Mouse (Mus musculus): ENCODE results near the gene 2010111I01Rik. TPM values are rescaled to one million over a fixed set of nuclear protein-coding genes. Genes with fewer than 3 reads are reported as not detected.

2010111I01Rik gene
- polyA plus RNA-seq, 1 experiment = 84.5 TPM

DNA sequence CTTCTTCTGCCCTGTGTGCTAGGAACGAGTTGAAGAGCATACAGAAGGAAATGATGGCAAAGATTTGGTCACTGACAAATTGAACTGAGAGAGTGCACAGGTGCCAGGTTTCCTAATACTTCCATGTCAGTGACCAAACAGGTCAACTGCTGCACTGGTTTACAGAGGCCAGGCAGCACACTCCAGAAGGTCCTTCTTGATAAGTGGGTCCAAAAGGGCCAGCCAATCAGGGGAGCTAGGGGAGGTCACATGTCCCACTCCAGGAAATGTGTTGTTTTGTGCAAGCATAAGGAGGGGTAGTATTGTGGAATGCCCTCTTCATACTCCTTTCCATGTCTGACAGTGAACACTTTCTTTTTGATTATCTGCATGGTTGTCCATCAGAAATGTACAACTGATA, 99.0 kb downstream of the 2010111I01Rik start:
- no peak for DNase-seq
- Histone ChIP-seq H3K27me3 (replicated peaks; ENCODE audit: control insufficient read depth, insufficient read depth, low read length) (no peaks in the 10 kb centered on the region), H3K36me3 (ENCODE audit: control insufficient read depth, insufficient read depth, low read length) (no peaks in the 10 kb centered on the region), H3K4me3 (ENCODE audit: insufficient read depth, low read depth, low read length) (no peak overlapping the region), H3K27ac (ENCODE audit: insufficient read depth, low read depth, low read length) (no peak overlapping the region), H3K4me1 (ENCODE audit: control insufficient read depth, insufficient read depth, low read length) (no peaks in the 10 kb centered on the region)
- TF ChIP-seq POLR2A (IDR thresholded peaks at IDR 0.05; ENCODE audit: low read depth, low read length) (no peak), CTCF (conservative IDR thresholded peaks at IDR 0.05; ENCODE audit: insufficient read depth, insufficient read length, low read depth, low read length) (no peak)
- 69% methylated on average over 1 of the region's 1 CpGs for WGBS

DNA sequence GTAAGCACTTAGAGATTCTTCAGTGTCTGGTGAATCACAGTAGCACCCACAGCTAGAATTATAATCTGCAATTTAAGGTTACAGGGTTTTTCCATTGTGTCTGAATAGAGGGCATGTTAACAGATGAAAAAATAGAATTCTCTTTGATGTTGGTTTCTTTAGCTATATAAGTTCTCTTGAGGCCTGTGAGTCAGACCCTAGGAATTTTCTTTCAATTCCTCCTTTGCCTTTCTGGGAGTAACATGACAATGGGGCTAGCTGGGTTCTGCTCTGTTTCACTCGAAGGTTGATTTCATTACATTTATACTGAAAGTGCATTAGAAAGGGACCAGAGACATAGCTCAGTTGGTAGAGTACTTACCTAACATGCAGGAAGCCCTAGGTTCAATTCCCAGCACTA, 101.9 kb downstream of the 2010111I01Rik start:
- WGBS = 66% methylated on average over 1 of the region's 1 CpGs
- no peak for DNase-seq
- Histone ChIP-seq H3K36me3 (ENCODE audit: control insufficient read depth, insufficient read depth, low read length) (no peaks in the 10 kb centered on the region), H3K27ac (ENCODE audit: insufficient read depth, low read depth, low read length) (no peak overlapping the region), H3K4me3 (ENCODE audit: insufficient read depth, low read depth, low read length) (no peak overlapping the region), H3K4me1 (ENCODE audit: control insufficient read depth, insufficient read depth, low read length) (no peaks in the 10 kb centered on the region), H3K27me3 (replicated peaks; ENCODE audit: control insufficient read depth, insufficient read depth, low read length) (no peaks in the 10 kb centered on the region)
- TF ChIP-seq CTCF (conservative IDR thresholded peaks at IDR 0.05; ENCODE audit: insufficient read depth, insufficient read length, low read depth, low read length) (no peak), POLR2A (IDR thresholded peaks at IDR 0.05; ENCODE audit: low read depth, low read length) (no peak)

DNA sequence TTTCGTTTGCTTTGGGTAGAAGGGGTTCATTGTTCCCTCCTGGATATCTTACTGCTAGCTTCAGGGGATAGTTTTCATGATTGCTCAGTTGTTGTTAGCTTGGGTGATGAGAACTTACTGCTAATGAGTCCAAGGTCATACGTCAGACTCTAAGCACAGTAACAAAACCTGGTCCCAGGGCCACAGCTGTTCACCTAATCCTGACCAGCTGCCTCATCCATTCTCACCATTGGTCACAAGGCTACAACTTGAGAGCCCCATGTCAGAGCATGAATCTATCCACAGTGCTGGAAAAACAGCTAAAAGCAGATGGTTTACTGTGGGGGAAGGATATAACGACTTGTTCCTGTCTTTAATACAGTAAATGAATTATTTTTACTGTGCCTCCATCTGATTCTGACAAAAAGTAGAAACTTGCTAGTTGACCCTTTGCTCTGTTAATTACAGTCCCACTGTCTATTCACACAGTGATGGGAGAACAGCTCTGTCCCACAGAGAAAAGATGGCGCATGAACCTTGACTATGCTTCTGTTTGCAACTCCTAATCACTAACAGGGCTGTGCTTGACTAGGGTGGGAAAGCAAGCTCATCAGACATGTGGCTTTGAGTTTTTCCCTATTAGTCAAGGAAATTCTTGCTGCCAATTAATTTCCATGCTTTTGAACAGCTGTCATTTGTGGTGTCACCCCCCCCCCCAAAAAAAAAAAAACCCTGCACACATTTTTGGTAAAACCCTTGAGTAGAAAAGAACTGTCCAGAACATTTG, 103.9 kb downstream of the 2010111I01Rik start:
- no peaks in the 10 kb centered on the region for H3K4me1 ChIP-seq (ENCODE audit: control insufficient read depth, insufficient read depth, low read length)
- no peaks in the 10 kb centered on the region for H3K27me3 ChIP-seq (replicated peaks; ENCODE audit: control insufficient read depth, insufficient read depth, low read length)
- TF ChIP-seq CTCF (conservative IDR thresholded peaks at IDR 0.05; ENCODE audit: insufficient read depth, insufficient read length, low read depth, low read length) = no peak
- no peak for TF ChIP-seq POLR2A (IDR thresholded peaks at IDR 0.05; ENCODE audit: low read depth, low read length)
- WGBS = 89% methylated on average over 4 of the region's 4 CpGs
- no peak for DNase-seq
- no peaks in the 10 kb centered on the region for H3K36me3 ChIP-seq (ENCODE audit: control insufficient read depth, insufficient read depth, low read length)
- H3K4me3 ChIP-seq (ENCODE audit: insufficient read depth, low read depth, low read length) = no peak overlapping the region
- H3K27ac ChIP-seq (ENCODE audit: insufficient read depth, low read depth, low read length) = no peak overlapping the region

DNA sequence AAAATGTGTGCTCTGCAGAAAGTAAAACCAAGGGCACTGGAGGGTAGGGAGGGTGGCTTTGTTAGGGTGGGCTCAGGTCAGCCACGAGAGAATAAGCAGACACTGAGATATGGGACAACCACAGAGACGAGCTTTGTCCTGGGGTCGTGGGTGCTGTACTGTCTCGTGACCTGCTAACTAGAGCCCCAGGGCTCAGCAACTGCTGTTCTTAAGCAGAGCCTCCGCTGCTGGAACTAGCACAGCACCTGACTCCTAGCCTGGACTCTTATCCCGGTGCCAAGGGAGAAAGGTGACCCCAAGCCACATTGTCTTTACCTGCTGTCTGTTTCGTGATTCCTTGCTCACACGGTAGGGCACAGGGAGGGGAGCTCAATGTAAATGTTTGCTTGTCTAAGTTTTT, 107.2 kb downstream of the 2010111I01Rik start:
- no peaks in the 10 kb centered on the region for H3K36me3 ChIP-seq (ENCODE audit: control insufficient read depth, insufficient read depth, low read length)
- TF ChIP-seq CTCF (conservative IDR thresholded peaks at IDR 0.05; ENCODE audit: insufficient read depth, insufficient read length, low read depth, low read length) (no peak), POLR2A (IDR thresholded peaks at IDR 0.05; ENCODE audit: low read depth, low read length) (no peak)
- no peak overlapping the region for H3K4me3 ChIP-seq (ENCODE audit: insufficient read depth, low read depth, low read length)
- peak; percentile 49 for DNase-seq
- 0 out of 2 replicates have a peak, but pooled peaks cover 3% of the 10 kb centered on the region for H3K4me1 ChIP-seq (ENCODE audit: control insufficient read depth, insufficient read depth, low read length)
- no peak overlapping the region for H3K27ac ChIP-seq (ENCODE audit: insufficient read depth, low read depth, low read length)
- 67% methylated on average over 8 of the region's 8 CpGs for WGBS
- no peaks in the 10 kb centered on the region for H3K27me3 ChIP-seq (replicated peaks; ENCODE audit: control insufficient read depth, insufficient read depth, low read length)

DNA sequence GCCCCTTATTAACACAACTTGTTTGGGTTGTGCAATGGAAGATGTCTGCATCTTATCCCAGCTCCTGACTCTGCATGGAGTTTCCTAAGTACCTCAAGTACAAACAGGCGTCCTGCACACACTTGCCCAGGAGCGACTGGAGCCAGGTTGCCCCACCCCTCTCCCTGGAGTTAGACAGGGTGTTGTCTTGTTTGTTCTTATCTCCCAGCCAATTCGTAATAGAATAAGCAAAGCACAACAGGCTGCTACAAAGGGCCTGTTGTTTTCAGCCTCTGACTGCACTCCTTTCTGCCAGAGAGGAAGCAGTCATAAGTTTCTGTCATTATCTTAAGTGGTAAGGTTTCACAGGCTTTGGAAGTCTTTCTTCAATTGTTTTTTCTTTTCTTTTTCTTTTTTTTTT, 107.7 kb downstream of the 2010111I01Rik start:
- peak; percentile 26 for DNase-seq
- no peaks in the 10 kb centered on the region for H3K36me3 ChIP-seq (ENCODE audit: control insufficient read depth, insufficient read depth, low read length)
- 56% methylated on average over 3 of the region's 3 CpGs for WGBS
- no peaks in the 10 kb centered on the region for H3K27me3 ChIP-seq (replicated peaks; ENCODE audit: control insufficient read depth, insufficient read depth, low read length)
- H3K4me1 ChIP-seq (ENCODE audit: control insufficient read depth, insufficient read depth, low read length) = 0 out of 2 replicates have a peak, but pooled peaks cover 3% of the 10 kb centered on the region
- TF ChIP-seq CTCF (conservative IDR thresholded peaks at IDR 0.05; ENCODE audit: insufficient read depth, insufficient read length, low read depth, low read length) (no peak), POLR2A (IDR thresholded peaks at IDR 0.05; ENCODE audit: low read depth, low read length) (no peak)
- no peak overlapping the region for H3K4me3 ChIP-seq (ENCODE audit: insufficient read depth, low read depth, low read length)
- H3K27ac ChIP-seq (ENCODE audit: insufficient read depth, low read depth, low read length) = no peak overlapping the region

DNA sequence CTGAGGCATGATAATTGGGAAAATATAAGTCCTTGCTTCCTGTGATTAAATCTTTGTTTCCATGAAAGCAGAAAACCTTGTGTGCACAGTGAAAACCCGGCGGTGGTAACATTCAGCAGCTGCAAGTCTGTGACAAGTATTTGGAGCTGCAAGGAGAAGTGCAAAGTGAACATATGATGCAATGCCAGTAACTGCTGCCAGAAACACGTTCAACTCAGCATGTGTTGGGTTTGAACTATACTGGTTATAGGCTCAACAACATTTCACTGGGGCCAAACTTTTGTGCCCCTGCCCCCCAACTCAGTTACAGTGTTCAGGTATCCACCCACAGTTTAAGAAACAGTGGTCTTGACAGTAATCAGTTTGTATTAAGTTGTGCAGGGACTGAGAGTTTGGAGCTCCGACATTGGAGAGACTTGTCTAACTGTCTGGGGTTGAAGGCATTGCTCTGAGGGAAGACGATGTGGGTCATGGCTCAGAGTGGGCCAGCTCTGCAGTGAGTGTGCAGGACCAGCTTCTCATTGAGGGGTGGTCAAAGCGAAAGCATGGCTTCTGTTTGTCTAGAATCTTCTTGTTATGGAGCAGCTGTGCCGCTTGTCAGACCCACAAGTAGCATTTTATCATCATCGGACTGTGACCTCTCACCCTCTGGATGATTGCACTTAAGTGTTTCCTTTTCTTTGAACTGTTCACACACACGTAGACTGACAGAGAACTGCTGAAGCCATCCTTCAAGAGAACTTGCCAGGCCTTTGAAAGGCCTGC, 109.4 kb downstream of the 2010111I01Rik start:
- WGBS = 65% methylated on average over 9 of the region's 9 CpGs
- H3K27me3 ChIP-seq (replicated peaks; ENCODE audit: control insufficient read depth, insufficient read depth, low read length) = no peaks in the 10 kb centered on the region
- no peak for DNase-seq
- no peaks in the 10 kb centered on the region for H3K36me3 ChIP-seq (ENCODE audit: control insufficient read depth, insufficient read depth, low read length)
- H3K4me3 ChIP-seq (ENCODE audit: insufficient read depth, low read depth, low read length) = no peak overlapping the region
- TF ChIP-seq CTCF (conservative IDR thresholded peaks at IDR 0.05; ENCODE audit: insufficient read depth, insufficient read length, low read depth, low read length) (no peak), POLR2A (IDR thresholded peaks at IDR 0.05; ENCODE audit: low read depth, low read length) (no peak)
- 0 out of 2 replicates have a peak, but pooled peaks cover 3% of the 10 kb centered on the region for H3K4me1 ChIP-seq (ENCODE audit: control insufficient read depth, insufficient read depth, low read length)
- H3K27ac ChIP-seq (ENCODE audit: insufficient read depth, low read depth, low read length) = no peak overlapping the region

DNA sequence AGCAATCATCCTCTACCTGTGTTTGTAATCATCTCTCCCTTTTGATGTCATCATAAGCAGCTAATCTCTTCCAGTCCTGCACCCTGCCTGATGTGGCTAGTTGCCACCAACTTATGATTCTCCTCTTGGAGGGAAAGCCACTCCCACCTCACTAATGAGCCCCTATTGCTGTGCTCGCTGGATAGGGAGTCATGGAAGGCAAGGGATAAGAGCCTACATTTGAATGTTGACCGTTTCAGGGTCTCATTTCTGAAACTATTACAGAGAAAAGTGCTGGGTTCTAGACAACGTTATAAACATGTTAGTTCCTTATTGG, 109.9 kb downstream of the 2010111I01Rik start:
- Histone ChIP-seq H3K27me3 (replicated peaks; ENCODE audit: control insufficient read depth, insufficient read depth, low read length) (no peaks in the 10 kb centered on the region), H3K27ac (ENCODE audit: insufficient read depth, low read depth, low read length) (no peak overlapping the region), H3K36me3 (ENCODE audit: control insufficient read depth, insufficient read depth, low read length) (no peaks in the 10 kb centered on the region), H3K4me1 (ENCODE audit: control insufficient read depth, insufficient read depth, low read length) (0 out of 2 replicates have a peak, but pooled peaks cover 3% of the 10 kb centered on the region), H3K4me3 (ENCODE audit: insufficient read depth, low read depth, low read length) (no peak overlapping the region)
- WGBS = 75% methylated on average over 3 of the region's 3 CpGs
- TF ChIP-seq CTCF (conservative IDR thresholded peaks at IDR 0.05; ENCODE audit: insufficient read depth, insufficient read length, low read depth, low read length) (no peak), POLR2A (IDR thresholded peaks at IDR 0.05; ENCODE audit: low read depth, low read length) (no peak)
- DNase-seq = no peak

Measured in kidney, adult 2 months (tissue).